Mouse (Mus musculus) liver, adult 2 months (tissue): ENCODE results near the gene Asb16. TPM values are rescaled to one million over a fixed set of nuclear protein-coding genes. Genes with fewer than 3 reads are reported as not detected.

Experiments used
- DNase-seq: peaks from one replicate; pipeline ENCODE4 v3.0.0-alpha.2; 2011; ENCODE audit warnings: low read depth, low spot score; ENCODE audit errors: extremely low read depth
- H3K27ac ChIP-seq: fragments of 200-500 bp; replicated peaks from 2 replicates; pipeline ENCODE4 v1.5.1; 2012; ENCODE audit warnings: low read depth, mild to moderate bottlenecking, control low read depth, inconsistent platforms, low read length; ENCODE audit not compliant: insufficient read depth
- H3K27me3 ChIP-seq: fragments of 200-500 bp; 2 replicates; pipeline ENCODE4 v1.6.1; 2012; ENCODE audit warnings: mild to moderate bottlenecking, moderate library complexity, low read length, inconsistent platforms; ENCODE audit not compliant: control insufficient read depth, insufficient read depth
- H3K36me3 ChIP-seq: fragments of 200-500 bp; 2 replicates; pipeline ENCODE4 v1.6.1; 2012; ENCODE audit warnings: low read length, inconsistent platforms; ENCODE audit not compliant: control insufficient read depth, insufficient read depth
- H3K4me1 ChIP-seq: fragments of 200-500 bp; 2 replicates; pipeline ENCODE4 v1.6.1; 2011; ENCODE audit warnings: low read length; ENCODE audit not compliant: control insufficient read depth, insufficient read depth
- H3K4me3 ChIP-seq: fragments of 200-500 bp; 2 replicates; pipeline ENCODE4 v1.5.1; 2011; ENCODE audit warnings: low read depth, mild to moderate bottlenecking, control low read depth, low read length, moderate library complexity; ENCODE audit not compliant: insufficient read depth
- H3K79me2 ChIP-seq: fragments of 200-500 bp; 2 replicates; pipeline ENCODE4 v1.6.1; 2012; ENCODE audit warnings: inconsistent platforms, mild to moderate bottlenecking, low read length, moderate library complexity; ENCODE audit not compliant: control insufficient read depth, insufficient read depth
- H3K9ac ChIP-seq: fragments of 200-500 bp; 2 replicates; pipeline ENCODE4 v1.6.1; 2012; ENCODE audit warnings: low read depth, mild to moderate bottlenecking, control low read depth, inconsistent platforms, low read length
- CTCF ChIP-seq: fragments of 200-500 bp; IDR thresholded peaks from 2 replicates; pipeline ENCODE4 v1.5.1; 2011; ENCODE audit warnings: low read depth, low read length, control low read depth
- POLR2A ChIP-seq: fragments of 200-500 bp; IDR thresholded peaks from 2 replicates; pipeline ENCODE4 v1.6.1; 2011; ENCODE audit warnings: low read length, control low read depth; ENCODE audit not compliant: insufficient read depth; ENCODE audit errors: extremely low read depth
- WGBS: fragments of 180-500 bp; shearing (Covaris S2); methylation state at CpG from one replicate; pipeline ENCODE4 v1.1.7; 2018; 5-methylcytosine and 5-hydroxymethylcytosine counted together
- polyA plus RNA-seq: library from polyadenylated mRNA; depleted of rRNA; stranded (reverse); fragments of >200 nt; gene quantifications from 2 replicates; pipeline ENCODE4 v1.2.3, GENCODE M21; 2012
- total RNA-seq: library from RNA; depleted of rRNA; stranded (reverse); fragments of >200 nt; gene quantifications from 2 replicates; pipeline ENCODE4 v1.2.3, GENCODE M21; 2014

The Asb16 gene
- total and polyA plus RNA-seq, 2 experiments: 0.09 to 0.20 TPM

GRCm38 (mm10) chr11:102310768-102311695 lies 42.5 kb downstream of the Asb16 start:
- Histone ChIP-seq H3K27me3 (no peaks in the 10 kb centered on the region), H3K4me3 (peak overlapping the region; percentile 22), H3K36me3 (peaks cover 19% of the 10 kb centered on the region), H3K4me1 (peaks cover 5% of the 10 kb centered on the region), H3K27ac (peak overlapping the region; percentile 56; the same call in 1 of the 2 replicates), H3K79me2 (peaks cover under 1% of the 10 kb centered on the region; the same call in 1 of the 2 replicates), H3K9ac (peak overlapping the region; percentile 46)
- peak; percentile 59 for DNase-seq
- TF ChIP-seq POLR2A (no peak), CTCF (no peak)
- 43% methylated on average over 38 of the region's 38 CpGs for WGBS

GRCm38 (mm10) chr11:102311966-102312365 lies 43.4 kb downstream of the Asb16 start:
- no peak for DNase-seq
- Histone ChIP-seq H3K27me3 (no peaks in the 10 kb centered on the region), H3K27ac (no peak overlapping the region), H3K9ac (no peak overlapping the region), H3K79me2 (peaks cover 8% of the 10 kb centered on the region), H3K36me3 (peaks cover 19% of the 10 kb centered on the region), H3K4me1 (peaks cover 8% of the 10 kb centered on the region), H3K4me3 (no peak overlapping the region)
- no peak for TF ChIP-seq CTCF
- no peak for TF ChIP-seq POLR2A
- WGBS: 94% methylated on average over 4 of the region's 4 CpGs

GRCm38 (mm10) chr11:102312586-102312985 lies 44.0 kb downstream of the Asb16 start:
- peaks cover 8% of the 10 kb centered on the region for H3K4me1 ChIP-seq
- H3K79me2 ChIP-seq: peaks cover 14% of the 10 kb centered on the region
- TF ChIP-seq CTCF: no peak
- no peak for TF ChIP-seq POLR2A
- WGBS: 94% methylated on average over 6 of the region's 6 CpGs
- H3K9ac ChIP-seq: no peak overlapping the region
- DNase-seq: no peak
- H3K27me3 ChIP-seq: no peaks in the 10 kb centered on the region
- H3K36me3 ChIP-seq: peaks cover 14% of the 10 kb centered on the region
- H3K27ac ChIP-seq: no peak overlapping the region
- H3K4me3 ChIP-seq: no peak overlapping the region

GRCm38 (mm10) chr11:102314321-102314720 lies 45.8 kb downstream of the Asb16 start:
- peaks cover 13% of the 10 kb centered on the region for H3K36me3 ChIP-seq
- no peak overlapping the region for H3K9ac ChIP-seq
- H3K27me3 ChIP-seq: no peaks in the 10 kb centered on the region
- TF ChIP-seq CTCF: no peak
- H3K27ac ChIP-seq: no peak overlapping the region
- H3K4me1 ChIP-seq: peaks cover 8% of the 10 kb centered on the region
- H3K79me2 ChIP-seq: peaks cover 14% of the 10 kb centered on the region
- H3K4me3 ChIP-seq: no peak overlapping the region
- WGBS: 93% methylated on average over 12 of the region's 12 CpGs
- DNase-seq: no peak

- no peak for TF ChIP-seq POLR2A
- no peak for TF ChIP-seq CTCF
- Histone ChIP-seq H3K27me3 (no peaks in the 10 kb centered on the region), H3K4me1 (peaks cover 9% of the 10 kb centered on the region), H3K79me2 (peaks cover 14% of the 10 kb centered on the region), H3K4me3 (peak overlapping the region; percentile 78), H3K27ac (peak overlapping the region; percentile 65), H3K36me3 (peaks cover 13% of the 10 kb centered on the region), H3K9ac (peak overlapping the region; percentile 64)
- WGBS: 22% methylated on average over 14 of the region's 14 CpGs
- no peak for DNase-seq
These were observed 47.4 kb downstream of the Asb16 start for GRCm38 (mm10) chr11:102315690-102316571.
